Mouse (Mus musculus): ENCODE measurements around the gene Cisd3.
"Not testable (repeated sequence)": the region's sequence is repeated elsewhere in the genome, so short reads cannot be mapped to it uniquely, and the experiment has no call there.

Cisd3 gene

GRCm38 (mm10) chr11:97685613-97686321 is at the start of gene Cisd3:
Gene Cisd3, plus strand, starts transcription at chr11:97685826.
- DNase-seq (ENCODE audit: low spot score), result peak; percentile 93

- DNase-seq (ENCODE audit: low spot score), result no peak
Measured at GRCm38 (mm10) chr11:97641668-97642067, 44.0 kb upstream of the Cisd3 start.

GRCm38 (mm10) chr11:97642746-97643145 is 42.9 kb upstream of the Cisd3 start:
- no peak for DNase-seq (ENCODE audit: low spot score)

- DNase-seq (ENCODE audit: low spot score), result no peak
Measured at GRCm38 (mm10) chr11:97643380-97644055, 42.1 kb upstream of the Cisd3 start.

- DNase-seq (ENCODE audit: low spot score), result peak; percentile 55
Measured at GRCm38 (mm10) chr11:97644834-97645233, 40.8 kb upstream of the Cisd3 start.

- DNase-seq (ENCODE audit: low spot score), result not testable (repeated sequence)
Measured at GRCm38 (mm10) chr11:97648541-97648940, 37.1 kb upstream of the Cisd3 start.

- DNase-seq (ENCODE audit: low spot score), result no peak
Measured at GRCm38 (mm10) chr11:97650341-97650740, 35.3 kb upstream of the Cisd3 start.

GRCm38 (mm10) chr11:97653376-97653775 is 32.2 kb upstream of the Cisd3 start:
- not testable (repeated sequence) for DNase-seq (ENCODE audit: low spot score)

- DNase-seq (ENCODE audit: low spot score), result no peak
Measured at GRCm38 (mm10) chr11:97654210-97654609, 31.4 kb upstream of the Cisd3 start.

- DNase-seq (ENCODE audit: low spot score), result no peak
Measured at GRCm38 (mm10) chr11:97656269-97656971, 29.2 kb upstream of the Cisd3 start.

- no peak for DNase-seq (ENCODE audit: low spot score)
Measured at GRCm38 (mm10) chr11:97657184-97657945, 28.3 kb upstream of the Cisd3 start.

GRCm38 (mm10) chr11:97657967-97658366 is 27.7 kb upstream of the Cisd3 start:
- not testable (repeated sequence) for DNase-seq (ENCODE audit: low spot score)

- peak; percentile 72 for DNase-seq (ENCODE audit: low spot score)
Measured at GRCm38 (mm10) chr11:97658751-97659266, 26.8 kb upstream of the Cisd3 start.

GRCm38 (mm10) chr11:97659267-97659989 is 26.2 kb upstream of the Cisd3 start:
- peak; percentile 19 for DNase-seq (ENCODE audit: low spot score)

GRCm38 (mm10) chr11:97659990-97660714 is 25.5 kb upstream of the Cisd3 start:
- peak; percentile 87 for DNase-seq (ENCODE audit: low spot score)

GRCm38 (mm10) chr11:97660734-97661647 is 24.6 kb upstream of the Cisd3 start:
- DNase-seq (ENCODE audit: low spot score), result no peak

GRCm38 (mm10) chr11:97661648-97662133 is 23.9 kb upstream of the Cisd3 start:
- peak; percentile 71 for DNase-seq (ENCODE audit: low spot score)

GRCm38 (mm10) chr11:97662207-97662892 is 23.3 kb upstream of the Cisd3 start:
- peak; percentile 29 for DNase-seq (ENCODE audit: low spot score)
